Mouse (Mus musculus): ENCODE measurements around the gene Tab2.
"Not testable (repeated sequence)": the region's sequence is repeated elsewhere in the genome, so short reads cannot be mapped to it uniquely, and the experiment has no call there.

Tab2 gene

GRCm38 (mm10) chr10:7900719-7901627 lies 55.1 kb downstream of the Tab2 start:
- no peak for DNase-seq (ENCODE audit: extremely low read depth, low read depth, low spot score)

GRCm38 (mm10) chr10:7888256-7888868 lies 67.7 kb downstream of the Tab2 start:
- DNase-seq (ENCODE audit: extremely low read depth, low read depth, low spot score) = no peak

- no peak for DNase-seq (ENCODE audit: extremely low read depth, low read depth, low spot score)
Measured at GRCm38 (mm10) chr10:7883524-7883923, 72.5 kb downstream of the Tab2 start.

DNA sequence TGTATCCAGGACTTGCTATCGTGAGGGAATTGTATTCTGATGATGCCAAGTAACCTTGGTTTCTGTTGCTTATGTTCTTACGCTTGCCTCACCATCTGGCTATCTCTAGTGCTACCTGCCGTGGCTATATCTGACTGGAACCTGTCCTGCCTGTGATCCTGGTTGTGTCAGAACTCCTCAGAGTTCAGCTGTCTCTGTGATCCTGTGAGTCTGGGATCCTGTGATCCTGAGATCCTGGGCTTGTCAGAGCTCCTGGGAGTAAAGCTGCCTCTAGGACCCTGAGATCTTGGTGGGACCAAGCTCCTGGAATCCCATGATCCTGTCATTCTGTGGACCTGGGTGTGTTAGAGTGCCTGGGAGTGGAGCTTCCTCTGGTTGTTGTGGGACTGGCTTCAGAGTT lies 74.1 kb downstream of the Tab2 start:
- no peak for DNase-seq (ENCODE audit: extremely low read depth, low read depth, low spot score)

GRCm38 (mm10) chr10:7880283-7880682 lies 75.7 kb downstream of the Tab2 start:
- DNase-seq (ENCODE audit: extremely low read depth, low read depth, low spot score) = not testable (repeated sequence)

GRCm38 (mm10) chr10:7874194-7874593 lies 81.8 kb downstream of the Tab2 start:
- no peak for DNase-seq (ENCODE audit: extremely low read depth, low read depth, low spot score)

DNA sequence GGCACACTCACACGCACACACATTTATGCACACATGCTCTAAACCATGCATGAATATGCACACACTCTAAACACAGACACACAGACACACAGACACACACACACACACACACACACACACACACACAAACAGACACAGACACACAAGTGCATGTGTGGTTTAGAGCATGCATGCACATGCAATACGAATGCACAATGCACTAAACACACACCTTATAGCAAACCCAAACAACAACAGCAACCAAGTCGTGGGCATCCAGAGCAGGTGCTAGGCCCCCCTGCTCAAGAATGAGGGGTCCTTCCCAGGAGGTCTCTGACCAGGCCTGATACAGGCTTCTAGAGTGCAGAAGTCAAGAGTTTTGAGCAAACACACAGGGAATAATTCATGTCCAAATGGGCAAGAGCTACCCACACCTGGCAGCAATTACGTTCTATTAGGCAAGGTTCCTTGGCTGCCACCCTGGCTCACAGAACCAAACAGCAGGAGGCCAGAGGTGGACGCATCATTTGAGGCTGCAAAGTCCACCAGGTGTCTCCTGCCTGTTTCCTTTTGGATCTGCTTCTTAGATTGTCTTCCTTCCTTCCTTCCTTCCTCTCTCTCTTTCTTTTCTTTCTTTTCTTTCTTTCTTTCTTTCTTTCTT lies 84.5 kb downstream of the Tab2 start:
- DNase-seq (ENCODE audit: extremely low read depth, low read depth, low spot score) = no peak

GRCm38 (mm10) chr10:7870571-7871315 lies 85.3 kb downstream of the Tab2 start:
- DNase-seq (ENCODE audit: extremely low read depth, low read depth, low spot score) = no peak

- DNase-seq (ENCODE audit: extremely low read depth, low read depth, low spot score) = no peak
Measured at GRCm38 (mm10) chr10:7869746-7870145, 86.3 kb downstream of the Tab2 start.

GRCm38 (mm10) chr10:7867666-7868030 lies 88.4 kb downstream of the Tab2 start:
- no peak for DNase-seq (ENCODE audit: extremely low read depth, low read depth, low spot score)

GRCm38 (mm10) chr10:7866762-7867665 lies 89.0 kb downstream of the Tab2 start:
- DNase-seq (ENCODE audit: extremely low read depth, low read depth, low spot score) = no peak

GRCm38 (mm10) chr10:7864806-7865205 lies 91.2 kb downstream of the Tab2 start:
- DNase-seq (ENCODE audit: extremely low read depth, low read depth, low spot score) = no peak

- no peak for DNase-seq (ENCODE audit: extremely low read depth, low read depth, low spot score)
Measured at GRCm38 (mm10) chr10:7864184-7864583, 91.8 kb downstream of the Tab2 start.

DNA sequence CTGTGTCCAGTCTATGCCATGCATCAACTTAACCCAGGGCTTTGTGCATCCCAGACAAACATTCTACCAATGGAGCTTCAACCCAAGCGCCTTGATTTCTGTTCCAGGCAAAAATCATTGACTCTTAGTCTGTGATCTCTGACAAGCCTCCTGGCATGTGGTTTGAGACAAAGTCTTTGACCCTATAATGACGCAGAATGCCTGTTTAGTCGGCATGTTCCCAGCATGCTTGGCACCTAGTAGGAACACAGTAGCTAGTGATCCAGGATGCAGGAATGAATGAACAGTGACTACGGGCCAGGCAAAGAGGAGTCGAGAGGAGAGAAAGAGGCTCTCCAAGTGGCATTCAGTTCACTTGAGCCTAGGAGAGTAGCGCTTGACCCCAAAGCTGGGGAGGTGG lies 92.6 kb downstream of the Tab2 start:
- no peak for DNase-seq (ENCODE audit: extremely low read depth, low read depth, low spot score)

DNA sequence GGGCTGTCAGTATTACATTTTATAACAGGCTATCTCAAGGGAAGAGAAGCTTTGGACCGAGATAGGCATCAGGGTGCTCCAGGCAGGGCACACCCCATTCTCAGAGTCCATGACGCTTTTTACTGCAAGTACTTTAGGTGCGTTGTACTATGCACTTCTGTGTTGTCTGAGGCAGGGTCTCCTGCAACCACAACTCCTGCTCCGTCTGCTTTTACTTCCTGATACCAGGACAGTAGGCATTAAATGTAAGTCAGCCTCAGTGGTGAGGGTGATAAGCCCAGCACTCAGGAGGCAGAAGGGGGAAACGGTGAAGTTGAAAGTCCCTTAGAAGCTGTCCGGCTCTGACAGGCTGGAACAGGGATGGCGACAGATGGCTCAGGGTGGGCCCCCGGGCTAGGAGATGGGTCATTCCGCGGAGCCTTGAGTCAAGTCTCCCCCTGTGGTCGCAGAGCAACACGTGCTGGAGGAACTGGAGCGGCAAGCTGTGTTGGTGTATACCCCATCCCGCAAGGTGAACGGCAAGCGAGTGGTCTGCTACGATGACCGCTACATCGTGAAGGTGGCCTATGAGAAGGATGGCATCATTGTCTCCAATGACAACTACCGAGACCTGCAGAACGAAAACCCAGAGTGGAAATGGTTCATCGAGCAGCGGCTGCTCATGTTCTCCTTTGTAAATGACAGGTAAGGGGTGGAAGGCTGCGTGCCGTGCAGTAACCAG lies 93.9 kb downstream of the Tab2 start:
- no peak for DNase-seq (ENCODE audit: extremely low read depth, low read depth, low spot score)

DNA sequence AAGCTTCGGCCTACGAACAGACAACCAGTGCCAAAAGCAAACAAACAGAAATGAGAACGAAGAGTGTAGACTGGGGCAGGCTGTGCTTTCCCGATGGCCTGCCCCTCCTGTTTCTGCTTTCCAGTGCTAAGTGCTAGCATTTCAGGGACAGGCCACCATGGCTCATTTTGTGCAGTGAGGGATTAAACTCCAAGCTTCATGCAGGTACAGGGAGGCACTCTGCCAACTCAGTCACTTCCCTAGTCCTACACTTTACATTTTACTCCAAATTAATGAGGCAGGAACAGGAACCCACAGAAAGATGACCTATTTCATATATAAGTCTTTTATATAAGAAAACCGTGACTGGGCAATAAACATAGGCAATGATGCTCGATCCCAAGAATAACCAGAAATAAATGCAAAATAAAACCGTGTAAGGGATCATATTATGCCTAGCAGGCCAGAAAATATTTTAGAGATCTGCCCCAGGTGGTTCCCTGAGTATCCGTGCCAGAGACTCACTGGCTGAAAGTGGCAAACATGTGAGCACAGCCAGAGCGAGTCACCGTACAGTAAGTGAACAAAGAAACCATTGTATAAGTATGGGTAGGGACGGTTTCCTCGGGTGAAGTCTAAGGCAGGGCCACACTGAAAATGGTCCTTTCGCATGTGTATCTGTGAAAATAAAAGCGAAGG lies 94.6 kb downstream of the Tab2 start:
- no peak for DNase-seq (ENCODE audit: extremely low read depth, low read depth, low spot score)

GRCm38 (mm10) chr10:7860494-7860893 lies 95.5 kb downstream of the Tab2 start:
- DNase-seq (ENCODE audit: extremely low read depth, low read depth, low spot score) = no peak

Data from fat pad, adult 2 months (tissue).